Mouse (Mus musculus) cerebellum, adult 8-10 months (tissue): ENCODE results near the gene Gm21319.
"Not testable (repeated sequence)": the region's sequence is repeated elsewhere in the genome, so short reads cannot be mapped to it uniquely, and the experiment has no call there.

Source experiments
- DNase-seq: peaks from one replicate; pipeline ENCODE4 v3.0.0; 2022

The Gm21319 gene

GRCm38 (mm10) chr12:87775655-87776054 is at the start of gene Gm21319:
Gm21319 (minus strand) TSS chr12:87775755.
- not testable (repeated sequence) for DNase-seq

DNA sequence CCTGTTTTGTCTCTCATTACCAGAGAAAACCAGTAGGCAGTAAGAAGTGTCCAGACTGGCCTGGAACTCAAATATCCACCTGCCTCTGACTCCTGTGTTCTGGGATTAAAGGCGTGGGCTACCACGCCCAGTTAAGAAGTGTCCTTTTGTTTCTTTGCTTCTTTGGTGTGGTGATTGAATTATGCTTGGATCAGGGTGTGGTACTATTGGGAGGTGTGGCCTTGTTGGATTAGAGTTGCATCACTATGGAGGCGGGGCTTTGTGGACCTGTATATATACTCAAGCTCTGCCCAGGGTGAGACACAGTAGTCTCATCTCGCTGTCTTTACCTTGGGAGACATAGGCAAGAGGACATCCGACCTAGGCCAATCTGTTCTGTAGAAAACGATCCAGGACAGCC is 40.7 kb upstream of the Gm21319 start, which contains the start of gene BB287469:
TSS of gene BB287469 (plus strand) at position 301 of the 400 bp plus-strand sequence.
- not testable (repeated sequence) for DNase-seq

- not testable (repeated sequence) for DNase-seq
Measured at GRCm38 (mm10) chr12:87797971-87798370, 22.4 kb upstream of the Gm21319 start.

- DNase-seq: not testable (repeated sequence)
Measured at GRCm38 (mm10) chr12:87795212-87795611, 19.7 kb upstream of the Gm21319 start, which contains the start of gene Gm21936. Gm21936 (plus strand) TSS chr12:87795512.
